Comparison of ENCODE assay signal across 10 mouse cellular contexts in genomic region chr4:123446754-123447153, GRCm38 (mm10).
DNase-seq lines count a peak whose midpoint lies in the region; ATAC-seq lines count a peak whose summit lies in the region.
"Had no signal": no experiment of that assay in that cellular context is flagged by ENCODE, and none has a peak within 500 bp of the region (broad histone marks: within the 10 kb centered on the region; RNA-seq: fewer than 3 reads in every experiment).

No protein-coding gene starts in this region.

- no peaks in the 10 kb centered on the region for H3K4me1 ChIP-seq in hindbrain, embryonic 14.5 days (replicated peaks; ENCODE audit: control insufficient read depth, insufficient read depth, low read length)
- H3K4me1 ChIP-seq in hindbrain, embryonic 11.5 days (replicated peaks; ENCODE audit: control insufficient read depth, insufficient read depth, low read length) = no peaks in the 10 kb centered on the region
- peaks cover 2% of the 10 kb centered on the region; the same call in 1 of the 2 replicates for H3K4me1 ChIP-seq in brown adipose tissue, adult 24 weeks (ENCODE audit: control insufficient read depth, insufficient read depth, insufficient read length, low read length)
- 0 out of 2 replicates have a peak, but pooled peaks cover 4% of the 10 kb centered on the region for H3K4me1 ChIP-seq in liver, embryonic 15.5 days (replicated peaks)
- H3K4me1 ChIP-seq: limb, embryonic 13.5 days had no signal

- H3K4me3 ChIP-seq in hindbrain, embryonic 14.5 days (replicated peaks; ENCODE audit: low read length) = no peak overlapping the region
- no peak overlapping the region for H3K4me3 ChIP-seq in hindbrain, embryonic 11.5 days (ENCODE audit: low read depth, low read length)
- H3K4me3 ChIP-seq in brown adipose tissue, adult 24 weeks (ENCODE audit: insufficient read depth, low read depth, low read length) = no peak overlapping the region
- H3K4me3 ChIP-seq in liver, embryonic 15.5 days (replicated peaks) = no peak overlapping the region
- H3K4me3 ChIP-seq: limb, embryonic 13.5 days had no signal

- H3K36me3 ChIP-seq in hindbrain, embryonic 14.5 days (replicated peaks; ENCODE audit: control insufficient read depth, insufficient read depth) = peaks cover 88% of the 10 kb centered on the region
- peaks cover 12% of the 10 kb centered on the region; the same call in 1 of the 2 replicates for H3K36me3 ChIP-seq in hindbrain, embryonic 11.5 days (ENCODE audit: control insufficient read depth, insufficient read depth, low read length)
- peaks cover 56% of the 10 kb centered on the region for H3K36me3 ChIP-seq in liver, embryonic 15.5 days (replicated peaks)

- no peak overlapping the region for H3K4me2 ChIP-seq in hindbrain, embryonic 14.5 days (replicated peaks)
- no peak overlapping the region for H3K4me2 ChIP-seq in hindbrain, embryonic 11.5 days (replicated peaks; ENCODE audit: low read depth, low read length)
- H3K4me2 ChIP-seq in liver, embryonic 15.5 days = no peak overlapping the region
- H3K4me2 ChIP-seq: limb, embryonic 13.5 days had no signal

- no peaks in the 10 kb centered on the region for H3K9me3 ChIP-seq in hindbrain, embryonic 14.5 days (ENCODE audit: control insufficient read depth, low read length)
- H3K9me3 ChIP-seq in hindbrain, embryonic 11.5 days (ENCODE audit: control insufficient read depth, low read length) = no peaks in the 10 kb centered on the region
- H3K9me3 ChIP-seq in liver, embryonic 15.5 days (replicated peaks) = no peaks in the 10 kb centered on the region
- H3K9me3 ChIP-seq: limb, embryonic 13.5 days had no signal

- no peak for DNase-seq in hindbrain, embryonic 14.5 days (ENCODE audit: low spot score)
- DNase-seq in hindbrain, embryonic 11.5 days (ENCODE audit: low spot score) = no peak
- peak; percentile 76 for DNase-seq in fat pad, adult 2 months (ENCODE audit: extremely low read depth, low read depth, low spot score)
- DNase-seq in gastrocnemius, postnatal 25 days = no peak
- no peak for DNase-seq in spleen, postnatal 14 days (ENCODE audit: low spot score in 2 of 2)
- DNase-seq: thymus, postnatal 4 days had no signal

- H3K27ac ChIP-seq in hindbrain, embryonic 14.5 days = peak overlapping the region; percentile 49; the same call in 1 of the 2 replicates
- H3K27ac ChIP-seq in hindbrain, embryonic 11.5 days (ENCODE audit: low read depth, low read length) = no peak overlapping the region
- H3K27ac ChIP-seq in brown adipose tissue, adult 24 weeks (replicated peaks; ENCODE audit: low read depth, low read length) = peak overlapping the region; percentile 60
- no peak overlapping the region for H3K27ac ChIP-seq in liver, embryonic 15.5 days (replicated peaks)
- H3K27ac ChIP-seq: limb, embryonic 13.5 days; macrophage had no signal

- no peak for ATAC-seq in hindbrain, embryonic 14.5 days (ENCODE audit: low FRiP score)
- no peak for ATAC-seq in hindbrain, embryonic 11.5 days (ENCODE audit: low FRiP score)
- ATAC-seq in liver, embryonic 15.5 days (ENCODE audit: insufficient read depth) = 0 out of 2 replicates have a peak, but pooled peaks have one; percentile 47

- WGBS in hindbrain, embryonic 14.5 days = 56% methylated on average over 7 of the region's 7 CpGs
- WGBS in hindbrain, embryonic 11.5 days = 77% methylated on average over 7 of the region's 7 CpGs
- WGBS in liver, embryonic 15.5 days (ENCODE audit: insufficient replicate concordance) = 18% methylated on average over 7 of the region's 7 CpGs

- no peaks in the 10 kb centered on the region for H3K27me3 ChIP-seq in hindbrain, embryonic 14.5 days (ENCODE audit: control insufficient read depth, insufficient read depth, low read length)
- H3K27me3 ChIP-seq in hindbrain, embryonic 11.5 days (ENCODE audit: control insufficient read depth, insufficient read depth, low read length) = no peaks in the 10 kb centered on the region
- H3K27me3 ChIP-seq in liver, embryonic 15.5 days = no peaks in the 10 kb centered on the region
- H3K27me3 ChIP-seq: limb, embryonic 13.5 days had no signal

- H3K9ac ChIP-seq in hindbrain, embryonic 14.5 days = no peak overlapping the region
- H3K9ac ChIP-seq in hindbrain, embryonic 11.5 days (ENCODE audit: low read depth, low read length) = no peak overlapping the region
- H3K9ac ChIP-seq in liver, embryonic 15.5 days = no peak overlapping the region
- H3K9ac ChIP-seq: limb, embryonic 13.5 days had no signal

Comparison
In these comparisons a context has a peak if more than half of its experiments do, and no peak if none do; other contexts are left out.
1. H3K27ac ChIP-seq: peak in hindbrain, embryonic 14.5 days (single experiment) and brown adipose tissue, adult 24 weeks (single experiment); none in hindbrain, embryonic 11.5 days (single experiment) and liver, embryonic 15.5 days (single experiment).